Mouse (Mus musculus): ENCODE data around the gene Cyp2s1. TPM values are rescaled to one million over a fixed set of nuclear protein-coding genes. Genes with fewer than 3 reads are reported as not detected.

Gene Cyp2s1
- total and polyA plus RNA-seq, 3 experiments = not detected

DNA sequence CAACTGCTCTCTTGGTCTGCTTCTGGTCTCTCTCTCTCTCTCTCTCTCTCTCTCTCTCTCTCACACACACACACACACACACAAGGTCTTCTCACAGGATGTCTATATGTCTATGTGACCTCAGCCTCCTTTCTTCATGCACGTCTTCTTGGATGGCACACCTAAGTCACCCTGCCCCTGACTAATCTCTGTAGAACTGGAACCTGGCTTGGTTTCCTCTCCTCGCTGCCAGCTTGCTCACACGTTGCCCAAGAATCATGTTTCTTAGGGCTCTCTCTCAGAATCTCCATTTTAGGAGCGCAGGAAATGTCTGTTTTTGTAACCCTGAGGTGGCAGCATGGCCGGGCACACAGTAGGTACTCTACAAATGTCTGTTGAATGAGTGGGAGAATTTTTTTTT lies 36.7 kb downstream of the Cyp2s1 start:
- H3K27me3 ChIP-seq (ENCODE audit: control insufficient read depth in 1 of 2, insufficient read depth in 2 of 2, low read length in 2 of 2) = no peaks in the 10 kb centered on the region
- H3K9ac ChIP-seq (ENCODE audit: control insufficient read depth, low read depth, low read length, poor library complexity, severe bottlenecking) = no peak overlapping the region
- no peak for TF ChIP-seq RAD21 (IDR thresholded peaks at IDR 0.05; ENCODE audit: low read depth, low read length)
- TF ChIP-seq POLR2AphosphoS2 (IDR thresholded peaks at IDR 0.05; ENCODE audit: low read length) = no peak
- no peak for TF ChIP-seq TAL1 (IDR thresholded peaks at IDR 0.05; ENCODE audit: low read length)
- no peak for TF ChIP-seq JUND (IDR thresholded peaks at IDR 0.05; ENCODE audit: low read depth, low read length)
- H3K36me3 ChIP-seq (ENCODE audit: control insufficient read depth in 1 of 2, insufficient read depth in 2 of 2, low read length in 2 of 2) = no peaks in the 10 kb centered on the region
- no peak for DNase-seq (ENCODE audit: low read depth, low spot score)
- no peak overlapping the region for H3K4me3 ChIP-seq (ENCODE audit: control insufficient read depth in 1 of 2, insufficient read depth in 1 of 2, low read depth in 2 of 2, low read length in 2 of 2)
- no peaks in the 10 kb centered on the region for H3K4me1 ChIP-seq (ENCODE audit: control insufficient read depth in 1 of 2, insufficient read depth in 2 of 2, low read length in 2 of 2)
- H3K9me3 ChIP-seq (replicated peaks; ENCODE audit: insufficient read depth, low read length) = no peaks in the 10 kb centered on the region
- no peaks in the 10 kb centered on the region for H3K79me2 ChIP-seq (ENCODE audit: control insufficient read depth, insufficient read depth, low read length, poor library complexity)
- H3K27ac ChIP-seq (ENCODE audit: control insufficient read depth, low read depth, low read length) = no peak overlapping the region

DNA sequence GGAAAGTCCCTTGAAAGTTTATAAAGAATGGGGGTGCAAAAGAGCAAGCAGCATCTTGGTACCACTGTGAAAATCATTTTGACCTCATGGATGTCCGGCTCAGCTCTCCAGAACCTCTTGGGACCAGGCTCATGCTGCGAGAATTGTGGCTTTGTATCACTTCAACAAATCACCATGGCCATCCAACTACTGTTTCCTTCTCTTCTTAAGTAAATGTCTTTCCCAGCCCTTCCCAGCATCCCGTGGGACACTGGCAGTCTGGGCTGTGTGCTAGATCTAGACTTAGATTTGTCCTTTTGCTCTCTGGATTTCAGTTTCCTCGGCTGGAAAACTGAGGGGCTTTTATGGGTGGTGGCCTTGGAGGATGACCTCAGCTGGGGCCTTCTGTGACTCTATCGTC lies 48.5 kb downstream of the Cyp2s1 start:
- Histone ChIP-seq H3K36me3 (ENCODE audit: control insufficient read depth in 1 of 2, insufficient read depth in 2 of 2, low read length in 2 of 2) (no peaks in the 10 kb centered on the region), H3K9me3 (replicated peaks; ENCODE audit: insufficient read depth, low read length) (no peaks in the 10 kb centered on the region), H3K4me3 (ENCODE audit: control insufficient read depth in 1 of 2, insufficient read depth in 1 of 2, low read depth in 2 of 2, low read length in 2 of 2) (no peak overlapping the region), H3K9ac (ENCODE audit: control insufficient read depth, low read depth, low read length, poor library complexity, severe bottlenecking) (no peak overlapping the region), H3K79me2 (ENCODE audit: control insufficient read depth, insufficient read depth, low read length, poor library complexity) (no peaks in the 10 kb centered on the region), H3K27ac (ENCODE audit: control insufficient read depth, low read depth, low read length) (no peak overlapping the region), H3K27me3 (ENCODE audit: control insufficient read depth in 1 of 2, insufficient read depth in 2 of 2, low read length in 2 of 2) (no peaks in the 10 kb centered on the region), H3K4me1 (ENCODE audit: control insufficient read depth in 1 of 2, insufficient read depth in 2 of 2, low read length in 2 of 2) (no peaks in the 10 kb centered on the region)
- no peak for DNase-seq (ENCODE audit: low read depth, low spot score)
- TF ChIP-seq MAZ (IDR thresholded peaks at IDR 0.05; ENCODE audit: low read depth, low read length) = no peak
- TF ChIP-seq ETS1 (IDR thresholded peaks at IDR 0.05; ENCODE audit: low read depth, low read length) = no peak
- TF ChIP-seq GATA1 (IDR thresholded peaks at IDR 0.05; ENCODE audit: low read depth, low read length) = no peak
- no peak for TF ChIP-seq CTCF (IDR thresholded peaks at IDR 0.05 in 2 of 3, conservative IDR thresholded peaks at IDR 0.05 in 1 of 3; ENCODE audit: control insufficient read depth in 1 of 3, insufficient read depth in 1 of 3, low read depth in 2 of 3, low read length in 3 of 3, poor library complexity in 1 of 3, severe bottlenecking in 1 of 3)
- TF ChIP-seq MXI1 (IDR thresholded peaks at IDR 0.05; ENCODE audit: low read depth, low read length) = no peak
- no peak for TF ChIP-seq ELF1 (IDR thresholded peaks at IDR 0.05; ENCODE audit: low read depth, low read length)

DNA sequence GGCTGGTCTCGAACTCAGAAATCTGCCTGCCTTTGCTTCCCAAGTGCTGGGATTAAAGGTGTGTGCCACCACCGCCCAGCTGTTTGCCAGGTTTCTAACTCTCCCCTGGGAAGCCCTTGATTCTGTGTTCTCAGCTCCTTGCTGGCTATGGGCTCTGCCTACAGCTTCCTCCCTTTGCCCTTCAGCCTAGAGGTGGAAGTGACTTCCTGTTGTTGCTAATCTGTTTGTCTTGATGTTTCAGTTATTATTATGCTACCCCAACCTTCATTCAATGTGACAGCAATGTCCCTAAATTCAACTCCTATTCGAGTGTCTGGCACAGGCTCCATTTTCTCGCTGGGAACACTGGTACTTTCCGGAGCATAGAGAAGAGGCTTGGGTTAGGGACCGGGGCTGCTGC lies 50.6 kb downstream of the Cyp2s1 start:
- Histone ChIP-seq H3K9me3 (replicated peaks; ENCODE audit: insufficient read depth, low read length) (no peaks in the 10 kb centered on the region), H3K36me3 (ENCODE audit: control insufficient read depth in 1 of 2, insufficient read depth in 2 of 2, low read length in 2 of 2) (no peaks in the 10 kb centered on the region), H3K4me3 (ENCODE audit: control insufficient read depth in 1 of 2, insufficient read depth in 1 of 2, low read depth in 2 of 2, low read length in 2 of 2) (no peak overlapping the region), H3K4me1 (ENCODE audit: control insufficient read depth in 1 of 2, insufficient read depth in 2 of 2, low read length in 2 of 2) (no peaks in the 10 kb centered on the region), H3K9ac (ENCODE audit: control insufficient read depth, low read depth, low read length, poor library complexity, severe bottlenecking) (no peak overlapping the region), H3K27me3 (ENCODE audit: control insufficient read depth in 1 of 2, insufficient read depth in 2 of 2, low read length in 2 of 2) (no peaks in the 10 kb centered on the region; a peak in 1 of 4 replicates), H3K27ac (ENCODE audit: control insufficient read depth, low read depth, low read length) (no peak overlapping the region), H3K79me2 (ENCODE audit: control insufficient read depth, insufficient read depth, low read length, poor library complexity) (no peaks in the 10 kb centered on the region)
- TF ChIP-seq MEF2A (IDR thresholded peaks at IDR 0.05; ENCODE audit: extremely low read depth, insufficient replicate concordance, low read depth, low read length, poor library complexity, severe bottlenecking) (no peak), CTCF (IDR thresholded peaks at IDR 0.05 in 2 of 3, conservative IDR thresholded peaks at IDR 0.05 in 1 of 3; ENCODE audit: control insufficient read depth in 1 of 3, insufficient read depth in 1 of 3, low read depth in 2 of 3, low read length in 3 of 3, poor library complexity in 1 of 3, severe bottlenecking in 1 of 3) (no peak), NRF1 (IDR thresholded peaks at IDR 0.05; ENCODE audit: insufficient read depth, low read depth, low read length, poor library complexity, severe bottlenecking) (no peak), MAX (IDR thresholded peaks at IDR 0.05; ENCODE audit: low read length) (no peak)
- no peak for DNase-seq (ENCODE audit: low read depth, low spot score)
